9 mouse cellular contexts compared by ENCODE assay signal in the genomic region with DNA sequence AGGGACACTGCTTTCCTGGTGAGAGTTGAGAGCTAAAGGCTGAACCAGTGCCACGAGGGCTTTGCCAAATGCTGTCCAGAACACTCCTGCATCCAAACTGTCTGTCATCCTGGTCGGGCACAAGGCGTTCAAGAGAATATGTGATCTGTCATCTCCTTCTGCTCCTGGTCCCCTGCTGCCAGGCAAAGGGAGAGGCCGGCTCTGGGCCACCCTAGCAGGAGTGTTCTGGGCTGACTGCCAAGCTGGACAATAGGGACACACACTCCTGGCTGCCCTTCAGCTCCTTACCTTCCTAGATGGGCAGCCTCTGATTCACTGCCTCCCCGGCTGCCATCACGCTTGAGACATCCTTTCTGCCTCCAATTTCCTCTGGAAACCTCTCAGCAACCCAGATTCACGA. TPM values are rescaled to one million over a fixed set of nuclear protein-coding genes. Genes with fewer than 3 reads are reported as not detected.
DNase-seq lines count a peak whose midpoint lies in the region.
"Had no signal": no experiment of that assay in that cellular context is flagged by ENCODE, and none has a peak within 500 bp of the region (broad histone marks: within the 10 kb centered on the region; RNA-seq: fewer than 3 reads in every experiment).

No protein-coding gene starts in this region.

- 0 out of 2 replicates have a peak, but pooled peaks cover 6% of the 10 kb centered on the region for H3K4me1 ChIP-seq in embryonic facial prominence, embryonic 10.5 days
- H3K4me1 ChIP-seq: limb, embryonic 13.5 days had no signal

- DNase-seq in adrenal gland, adult (ENCODE audit: inconsistent age in 2 of 2, low spot score in 1 of 2), result peak; percentile 65 to 67
- no peak for DNase-seq in adrenal gland, postnatal 4 days (ENCODE audit: low spot score in 2 of 2)
- DNase-seq in left cerebral cortex, postnatal 4 days, result peak; percentile 68
- DNase-seq in left cerebral cortex, postnatal 36 days (ENCODE audit: low spot score in 2 of 2), result no peak
- peak; percentile 93 to 94 for DNase-seq in cerebellum, adult 18-20 months
- DNase-seq in kidney, postnatal 4 days, result peak; percentile 29 to 46
- no peak for DNase-seq in embryonic facial prominence, embryonic 10.5 days (ENCODE audit: low spot score)
- no peak for DNase-seq in gastrocnemius, adult 8-10 months (ENCODE audit: low spot score in 2 of 2)

- intact Hi-C loops in left cerebral cortex, postnatal 4 days (cut with DNase I), result no loop called here
- intact Hi-C loops in left cerebral cortex, postnatal 36 days (cut with DNase I), result no loop called here

- no peak overlapping the region for H3K27ac ChIP-seq in embryonic facial prominence, embryonic 10.5 days (replicated peaks)
- H3K27ac ChIP-seq: limb, embryonic 13.5 days had no signal

- no peaks in the 10 kb centered on the region for H3K27me3 ChIP-seq in embryonic facial prominence, embryonic 10.5 days (replicated peaks; ENCODE audit: low read depth, poor library complexity, severe bottlenecking)

- H3K36me3 ChIP-seq in embryonic facial prominence, embryonic 10.5 days (replicated peaks), result no peaks in the 10 kb centered on the region
- H3K36me3 ChIP-seq: limb, embryonic 13.5 days had no signal

- no peaks in the 10 kb centered on the region for H3K9me3 ChIP-seq in embryonic facial prominence, embryonic 10.5 days
- H3K9me3 ChIP-seq: limb, embryonic 13.5 days had no signal

- no peak overlapping the region for H3K4me3 ChIP-seq in embryonic facial prominence, embryonic 10.5 days
- H3K4me3 ChIP-seq: limb, embryonic 13.5 days had no signal

- whole genome bisulfite sequencing in embryonic facial prominence, embryonic 10.5 days, result 73% methylated on average over 7 of the region's 7 CpGs

RNA-seq across cellular contexts. Expression of a gene that starts 15.1 kb away (rescaled TPM):
- 100 to 1,000 TPM; 150 to 153 TPM for total RNA-seq in adrenal gland, postnatal 4 days (2021)
- 100 to 1,000 TPM; 201 to 210 TPM for total RNA-seq in left cerebral cortex, postnatal 4 days (2021)
- total RNA-seq in left cerebral cortex, postnatal 36 days (2021), result 100 to 1,000 TPM; 270 to 283 TPM
- 141 and 143 TPM in 2 replicates for polyA plus RNA-seq in embryonic facial prominence, embryonic 10.5 days (2016; fragmentation: Nextera tagmentation; extraction: Ambion mirVana)
- 10 to 100 TPM; 64.1 to 73.9 (median 67.9) TPM for total RNA-seq in gastrocnemius, adult 8-10 months (2022)

Comparison
In these comparisons a context has a peak if more than half of its experiments do, and no peak if none do; other contexts are left out.
1. DNase-seq: peak in adrenal gland, adult (2 of 2), left cerebral cortex, postnatal 4 days (single experiment), cerebellum, adult 18-20 months (2 of 2) and kidney, postnatal 4 days (2 of 2); none in adrenal gland, postnatal 4 days (0 of 2), left cerebral cortex, postnatal 36 days (0 of 2), embryonic facial prominence, embryonic 10.5 days (single experiment) and gastrocnemius, adult 8-10 months (0 of 2).